Mouse (Mus musculus) layer of hippocampus, postnatal 36 days (tissue): ENCODE measurements around the gene Plk2. TPM values are rescaled to one million over a fixed set of nuclear protein-coding genes. Genes with fewer than 3 reads are reported as not detected.
A peak's percentile ranks its signal among the peaks of the same experiment; 100 is the strongest.
"Not testable (repeated sequence)": the region's sequence is repeated elsewhere in the genome, so short reads cannot be mapped to it uniquely, and the experiment has no call there.

Source experiments
- DNase-seq, 2 experiments: peaks; one replicate each; pipeline ENCODE4 v3.0.0; 2022
- total RNA-seq, 2 experiments: library from RNA; stranded (reverse); gene quantifications; 2 replicates each; pipeline ENCODE4 v1.2.3; 2021

The Plk2 gene
- 100 to 1,000 TPM; 258 to 262 TPM for total RNA-seq

GRCm38 (mm10) chr13:110394291-110395178 lies at the start of gene Plk2:
TSS of gene Plk2 (plus strand) at chr13:110395046.
- DNase-seq, result peak; percentile 95 to 98

GRCm38 (mm10) chr13:110346707-110347106 lies 48.1 kb upstream of the Plk2 start:
- no peak for DNase-seq

- no peak for DNase-seq
These were observed 43.8 kb upstream of the Plk2 start for GRCm38 (mm10) chr13:110351051-110351450.

GRCm38 (mm10) chr13:110356941-110357340 lies 37.9 kb upstream of the Plk2 start, which contains the start of gene Gapt:
TSS of gene Gapt (minus strand) at chr13:110357199.
- no peak for DNase-seq

GRCm38 (mm10) chr13:110363722-110364121 lies 31.1 kb upstream of the Plk2 start:
- no peak for DNase-seq

- DNase-seq, result no peak
These were observed 28.4 kb upstream of the Plk2 start for GRCm38 (mm10) chr13:110366477-110366876.

- no peak for DNase-seq
These were observed 26.8 kb upstream of the Plk2 start for GRCm38 (mm10) chr13:110367961-110368555.

GRCm38 (mm10) chr13:110368556-110369040 lies 26.2 kb upstream of the Plk2 start:
- peak; percentile 31 to 61 for DNase-seq

GRCm38 (mm10) chr13:110369673-110370072 lies 25.2 kb upstream of the Plk2 start:
- no peak for DNase-seq

GRCm38 (mm10) chr13:110382447-110382901 lies 12.4 kb upstream of the Plk2 start:
- DNase-seq, result no peak

- DNase-seq, result no peak
These were observed 10.3 kb upstream of the Plk2 start for GRCm38 (mm10) chr13:110384514-110384913.

GRCm38 (mm10) chr13:110392210-110392609 lies 2.6 kb upstream of the Plk2 start:
- peak; percentile 32 to 57 for DNase-seq

- DNase-seq, result no peak
These were observed 2.2 kb upstream of the Plk2 start for GRCm38 (mm10) chr13:110392631-110393030.

- DNase-seq, result peak in 1 of 2 experiments; percentile 37
These were observed 441 bp downstream of the Plk2 start for GRCm38 (mm10) chr13:110395179-110395794.

GRCm38 (mm10) chr13:110395916-110396685 lies 1.3 kb downstream of the Plk2 start:
- no peak for DNase-seq

- no peak for DNase-seq
These were observed 2.9 kb downstream of the Plk2 start for GRCm38 (mm10) chr13:110397750-110398149.

- DNase-seq, result no peak
These were observed 3.8 kb downstream of the Plk2 start for GRCm38 (mm10) chr13:110398513-110399270.

GRCm38 (mm10) chr13:110401443-110401842 lies 6.6 kb downstream of the Plk2 start:
- DNase-seq, result no peak

- no peak for DNase-seq
These were observed 7.0 kb downstream of the Plk2 start for GRCm38 (mm10) chr13:110401877-110402276.

GRCm38 (mm10) chr13:110404059-110404458 lies 9.2 kb downstream of the Plk2 start:
- DNase-seq, result no peak

- DNase-seq, result not testable (repeated sequence)
These were observed 9.8 kb downstream of the Plk2 start for GRCm38 (mm10) chr13:110404686-110405085.
